Mouse (Mus musculus) hindbrain, embryonic 15.5 days (tissue): ENCODE measurements around the gene Arcn1. TPM values are rescaled to one million over a fixed set of nuclear protein-coding genes. Genes with fewer than 3 reads are reported as not detected.

Experiments used
- ATAC-seq: fragments of 200-750 bp; cut with Nextera tagmentation; 2 replicates; pipeline ENCODE4 v1.8.0; 2017; ENCODE audit warnings: low read depth, moderate number of reproducible peaks, moderate TSS enrichment; ENCODE audit not compliant: low FRiP score
- H3K27ac ChIP-seq: fragments of 300-500 bp; sonication (generic); replicated peaks from 2 replicates; pipeline ENCODE4 v1.5.1; 2015; ENCODE audit warnings: mild to moderate bottlenecking, inconsistent platforms
- H3K27me3 ChIP-seq: fragments of 300-500 bp; sonication (generic); 2 replicates; pipeline ENCODE4 v1.6.1; 2015; ENCODE audit warnings: control low read depth, inconsistent platforms
- H3K36me3 ChIP-seq: fragments of 300-500 bp; sonication (generic); 2 replicates; pipeline ENCODE4 v1.6.1; 2015; ENCODE audit warnings: control low read depth, inconsistent platforms
- H3K4me1 ChIP-seq: fragments of 300-500 bp; sonication (generic); replicated peaks from 2 replicates; pipeline ENCODE4 v1.6.1; 2015; ENCODE audit warnings: control low read depth, inconsistent platforms
- H3K4me2 ChIP-seq: fragments of 300-500 bp; sonication (generic); 2 replicates; pipeline ENCODE4 v1.6.1; 2015; ENCODE audit warnings: moderate library complexity, mild to moderate bottlenecking, inconsistent platforms
- H3K4me3 ChIP-seq: fragments of 300-500 bp; sonication (generic); 2 replicates; pipeline ENCODE4 v1.5.1; 2015; ENCODE audit warnings: mild to moderate bottlenecking, inconsistent platforms
- H3K9ac ChIP-seq: fragments of 300-500 bp; sonication (generic); 2 replicates; pipeline ENCODE4 v1.6.1; 2015; ENCODE audit warnings: inconsistent platforms
- H3K9me3 ChIP-seq: fragments of 300-500 bp; sonication (generic); 2 replicates; pipeline ENCODE4 v1.6.1; 2016; ENCODE audit warnings: control low read depth, inconsistent platforms
- WGBS: fragments of 180-500 bp; shearing (Covaris S2); methylation state at CpG from one replicate; pipeline ENCODE4 v1.1.7; 2015; 5-methylcytosine and 5-hydroxymethylcytosine counted together
- polyA plus RNA-seq: library from polyadenylated mRNA; unstranded; fragments of >200 nt; fragmentation: Nextera tagmentation; extraction: Ambion mirVana; gene quantifications from 2 replicates; pipeline ENCODE4 v1.2.1, GENCODE M21; 2015

Arcn1 gene
- polyA plus RNA-seq, 1 experiment from 2014 or later: 135 TPM

- no peaks in the 10 kb centered on the region for H3K36me3 ChIP-seq
- ATAC-seq: no peak
- H3K9me3 ChIP-seq: no peaks in the 10 kb centered on the region
- H3K27me3 ChIP-seq: no peaks in the 10 kb centered on the region
- H3K4me2 ChIP-seq: no peak overlapping the region
- H3K9ac ChIP-seq: no peak overlapping the region
- H3K4me3 ChIP-seq: no peak overlapping the region
- H3K27ac ChIP-seq: peak overlapping the region; percentile 72
- WGBS: 28% methylated on average over 6 of the region's 6 CpGs
- peaks cover 73% of the 10 kb centered on the region for H3K4me1 ChIP-seq
Measured at GRCm38 (mm10) chr9:44724223-44724622, 43.4 kb downstream of the Arcn1 start.

DNA sequence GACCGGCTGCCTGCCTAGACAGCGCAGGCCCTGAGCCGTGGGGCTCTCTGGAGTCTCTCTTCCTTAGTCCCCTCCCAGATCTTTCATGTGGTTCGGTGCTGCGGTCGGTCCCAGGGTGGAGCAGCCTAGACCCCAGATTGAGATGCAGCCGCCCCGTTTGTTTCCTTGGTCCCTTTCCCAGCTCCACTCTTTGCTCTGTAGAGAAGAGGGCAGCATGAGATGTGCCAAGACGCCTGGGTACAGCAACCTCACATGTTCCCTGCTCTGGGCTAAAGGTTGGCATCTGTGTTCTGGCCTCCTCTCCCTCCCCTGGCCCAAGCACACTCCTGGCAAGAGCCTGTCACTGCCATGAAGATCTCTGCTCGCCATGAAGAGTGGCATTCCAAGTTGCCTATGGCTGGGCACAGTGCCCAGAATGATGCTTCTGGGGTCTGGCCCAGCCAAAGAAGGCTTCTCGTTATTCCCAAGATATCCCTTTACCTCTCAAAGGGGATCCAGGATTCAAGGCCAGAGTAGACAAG lies 44.1 kb downstream of the Arcn1 start:
- H3K9ac ChIP-seq: no peak overlapping the region
- no peak for ATAC-seq
- WGBS: 45% methylated on average over 11 of the region's 11 CpGs

GRCm38 (mm10) chr9:44723008-44723407 lies 44.6 kb downstream of the Arcn1 start:
- Histone ChIP-seq H3K4me2 (no peak overlapping the region), H3K4me1 (peaks cover 83% of the 10 kb centered on the region), H3K27me3 (no peaks in the 10 kb centered on the region), H3K27ac (peak overlapping the region; percentile 72), H3K4me3 (no peak overlapping the region), H3K9me3 (no peaks in the 10 kb centered on the region), H3K36me3 (no peaks in the 10 kb centered on the region), H3K9ac (no peak overlapping the region)
- 32% methylated on average over 7 of the region's 7 CpGs for WGBS
- no peak for ATAC-seq

More for the DNA sequence above, 44.1 kb downstream of the Arcn1 start:
- Histone ChIP-seq H3K27me3 (no peaks in the 10 kb centered on the region), H3K27ac (peak overlapping the region; percentile 72), H3K36me3 (no peaks in the 10 kb centered on the region), H3K4me3 (no peak overlapping the region), H3K4me2 (no peak overlapping the region), H3K9me3 (no peaks in the 10 kb centered on the region), H3K4me1 (peaks cover 78% of the 10 kb centered on the region)

GRCm38 (mm10) chr9:44722575-44722974 lies 45.1 kb downstream of the Arcn1 start:
- H3K27ac ChIP-seq: peak overlapping the region; percentile 72
- no peaks in the 10 kb centered on the region for H3K27me3 ChIP-seq
- H3K4me3 ChIP-seq: no peak overlapping the region
- H3K4me2 ChIP-seq: no peak overlapping the region
- no peak overlapping the region for H3K9ac ChIP-seq
- 36% methylated on average over 7 of the region's 7 CpGs for WGBS
- no peak for ATAC-seq
- H3K36me3 ChIP-seq: no peaks in the 10 kb centered on the region
- H3K4me1 ChIP-seq: peaks cover 86% of the 10 kb centered on the region
- no peaks in the 10 kb centered on the region for H3K9me3 ChIP-seq

DNA sequence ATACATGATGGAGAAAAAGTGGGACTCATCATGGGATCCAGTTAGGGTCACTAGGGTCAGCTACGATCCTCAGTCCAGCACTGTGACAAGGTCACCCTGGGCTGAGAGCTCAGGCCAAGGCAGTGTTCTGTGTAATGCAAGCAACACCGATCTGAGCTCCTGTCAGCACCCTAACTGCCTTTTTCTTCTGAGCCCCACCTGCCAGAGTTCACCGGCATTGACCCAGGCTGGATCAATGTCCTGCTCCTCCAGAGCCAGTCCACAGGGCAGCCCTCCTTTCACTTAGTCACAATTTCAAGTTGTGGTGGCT lies 45.8 kb downstream of the Arcn1 start:
- ATAC-seq: 0 out of 2 replicates have a peak, but pooled peaks have one; percentile 0
- WGBS: 84% methylated on average over 3 of the region's 3 CpGs
- H3K9ac ChIP-seq: no peak overlapping the region
- H3K4me1 ChIP-seq: peaks cover 84% of the 10 kb centered on the region
- H3K9me3 ChIP-seq: no peaks in the 10 kb centered on the region
- peak overlapping the region; percentile 77; the same call in 1 of the 2 replicates for H3K27ac ChIP-seq
- H3K27me3 ChIP-seq: no peaks in the 10 kb centered on the region
- peak overlapping the region; percentile 77 for H3K4me3 ChIP-seq
- H3K4me2 ChIP-seq: peak overlapping the region; percentile 91
- peaks cover under 1% of the 10 kb centered on the region; the same call in 1 of the 2 replicates for H3K36me3 ChIP-seq

DNA sequence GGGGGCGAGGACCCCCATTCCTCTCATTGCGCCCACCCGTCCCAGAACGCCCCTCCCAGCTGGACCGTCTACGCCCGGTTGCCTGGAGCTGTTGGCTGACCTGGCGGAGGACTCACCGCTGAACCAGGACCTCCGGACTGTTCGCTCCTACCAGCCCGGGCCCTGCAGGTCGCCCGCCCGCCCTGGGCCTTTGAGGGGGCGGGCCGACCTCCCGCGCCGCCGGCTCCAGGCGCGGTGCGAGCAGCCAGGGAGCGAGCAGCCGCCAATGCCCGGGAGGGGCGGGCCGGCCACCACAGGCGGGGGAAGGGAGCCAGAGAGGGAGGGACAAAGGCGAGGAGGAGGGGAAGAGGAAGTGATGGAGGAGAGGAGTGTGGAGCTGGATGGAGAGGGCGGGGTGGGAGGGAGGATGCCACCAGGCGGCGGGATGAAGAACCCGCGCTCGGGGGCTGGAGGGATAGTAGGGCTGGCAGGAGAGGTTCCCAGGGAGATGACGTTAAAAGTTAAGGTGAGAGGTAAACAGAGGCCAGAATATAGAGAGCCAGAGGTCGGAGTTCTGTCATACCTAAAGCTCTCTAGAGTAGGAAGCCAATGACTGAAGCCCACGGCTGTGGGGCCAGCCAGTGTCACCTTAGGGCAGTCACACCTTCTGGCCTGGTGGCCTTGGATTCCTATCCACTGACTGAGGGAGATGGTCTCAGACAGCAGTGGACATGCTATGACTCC lies 46.3 kb downstream of the Arcn1 start:
- Histone ChIP-seq H3K4me1 (peaks cover 81% of the 10 kb centered on the region), H3K9me3 (no peaks in the 10 kb centered on the region), H3K36me3 (peaks cover 6% of the 10 kb centered on the region; the same call in 1 of the 2 replicates), H3K4me3 (peak overlapping the region; percentile 77), H3K27ac (peak overlapping the region; percentile 77), H3K27me3 (no peaks in the 10 kb centered on the region), H3K9ac (peak overlapping the region; percentile 87), H3K4me2 (peak overlapping the region; percentile 91)
- 3% methylated on average over 39 of the region's 40 CpGs for WGBS
- peak; percentile 81 for ATAC-seq

- H3K27ac ChIP-seq: peak overlapping the region; percentile 77
- peak overlapping the region; percentile 87 for H3K9ac ChIP-seq
- H3K4me1 ChIP-seq: peaks cover 77% of the 10 kb centered on the region
- peaks cover 13% of the 10 kb centered on the region for H3K36me3 ChIP-seq
- peak overlapping the region; percentile 77 for H3K4me3 ChIP-seq
- peak overlapping the region; percentile 91 for H3K4me2 ChIP-seq
- peak; percentile 15; the same call in 1 of the 2 replicates for ATAC-seq
- no peaks in the 10 kb centered on the region for H3K27me3 ChIP-seq
- no peaks in the 10 kb centered on the region for H3K9me3 ChIP-seq
- WGBS: 10% methylated on average over 9 of the region's 9 CpGs
Measured at GRCm38 (mm10) chr9:44720358-44721153, 47.1 kb downstream of the Arcn1 start.

DNA sequence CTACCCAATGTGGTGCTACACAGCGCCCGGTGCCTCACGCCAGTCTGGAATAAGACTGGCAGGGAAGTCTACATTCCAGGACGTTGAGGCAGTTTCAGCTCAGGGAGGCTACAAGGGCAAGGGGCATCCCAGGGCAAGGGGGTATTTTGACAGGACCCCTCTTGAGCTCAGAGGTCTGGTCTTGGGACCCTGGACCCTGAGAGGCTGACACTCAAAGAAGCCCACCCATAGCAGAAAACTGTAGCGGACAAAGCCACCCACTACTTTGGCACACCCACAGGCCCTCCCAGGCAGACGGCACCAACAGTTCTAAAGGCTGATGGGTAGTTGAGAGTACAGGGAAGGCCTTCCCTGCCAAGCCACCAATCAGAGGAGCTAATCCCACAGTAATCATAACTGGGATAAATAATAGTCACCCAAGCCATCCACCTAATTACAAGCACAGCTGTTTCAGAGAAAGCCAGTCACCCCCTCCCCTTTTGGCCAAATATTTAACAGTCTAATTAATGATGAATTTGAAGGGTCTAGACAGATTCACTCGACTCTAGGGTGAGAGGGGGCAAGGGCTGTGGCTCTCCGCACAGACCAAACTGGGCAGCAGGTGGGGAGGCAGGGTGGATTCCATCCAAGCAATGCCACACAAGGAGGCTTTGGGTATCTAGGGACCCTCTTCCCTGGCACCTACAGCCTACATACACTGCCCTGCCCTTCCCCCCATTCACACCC lies 47.9 kb downstream of the Arcn1 start:
- peaks cover 70% of the 10 kb centered on the region for H3K4me1 ChIP-seq
- H3K9ac ChIP-seq: peak overlapping the region; percentile 87
- H3K9me3 ChIP-seq: no peaks in the 10 kb centered on the region
- H3K27ac ChIP-seq: peak overlapping the region; percentile 77
- 62% methylated on average over 8 of the region's 8 CpGs for WGBS
- no peaks in the 10 kb centered on the region for H3K27me3 ChIP-seq
- 0 out of 2 replicates have a peak, but pooled peaks have one; percentile 2 for ATAC-seq
- peaks cover 19% of the 10 kb centered on the region for H3K36me3 ChIP-seq
- peak overlapping the region; percentile 91 for H3K4me2 ChIP-seq
- peak overlapping the region; percentile 77 for H3K4me3 ChIP-seq

GRCm38 (mm10) chr9:44718937-44719631 lies 48.6 kb downstream of the Arcn1 start:
- H3K27ac ChIP-seq: no peak overlapping the region
- peaks cover 63% of the 10 kb centered on the region for H3K4me1 ChIP-seq
- no peaks in the 10 kb centered on the region for H3K27me3 ChIP-seq
- H3K9ac ChIP-seq: no peak overlapping the region
- WGBS: 80% methylated on average over 12 of the region's 12 CpGs
- peak overlapping the region; percentile 77 for H3K4me3 ChIP-seq
- H3K4me2 ChIP-seq: peak overlapping the region; percentile 91
- no peaks in the 10 kb centered on the region for H3K9me3 ChIP-seq
- H3K36me3 ChIP-seq: peaks cover 19% of the 10 kb centered on the region
- no peak for ATAC-seq

DNA sequence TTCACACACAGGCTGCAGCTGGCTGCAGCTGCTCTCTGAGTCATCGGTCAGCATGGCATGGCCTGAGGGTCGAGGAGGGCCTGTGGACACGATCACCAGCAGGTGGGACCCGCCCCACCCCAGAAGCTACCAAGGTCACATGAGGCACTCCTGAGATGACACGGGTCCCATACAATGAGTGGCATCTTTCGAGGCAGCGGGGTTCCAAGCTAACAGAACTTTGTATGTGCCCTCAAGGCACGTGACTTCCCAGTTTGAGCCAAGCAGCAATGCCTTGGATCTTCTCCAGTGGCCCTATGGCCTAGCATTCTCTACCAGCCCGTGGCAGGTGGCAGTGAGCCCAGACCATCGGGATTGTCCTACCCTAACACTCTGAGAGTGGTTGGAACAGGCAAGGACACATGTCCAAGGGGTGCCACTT lies 49.8 kb downstream of the Arcn1 start:
- ATAC-seq: no peak
- Histone ChIP-seq H3K9ac (no peak overlapping the region), H3K27ac (no peak overlapping the region), H3K27me3 (no peaks in the 10 kb centered on the region), H3K36me3 (peaks cover 19% of the 10 kb centered on the region), H3K9me3 (no peaks in the 10 kb centered on the region), H3K4me3 (no peak overlapping the region), H3K4me2 (no peak overlapping the region), H3K4me1 (peaks cover 51% of the 10 kb centered on the region)
- WGBS: 70% methylated on average over 10 of the region's 10 CpGs
